Mouse (Mus musculus): ENCODE results near the gene Nmt1. TPM values are rescaled to one million over a fixed set of nuclear protein-coding genes. Genes with fewer than 3 reads are reported as not detected.

Nmt1 gene
- total RNA-seq, 2 experiments from 2014 or later: 57.6 to 62.7 TPM

- DNase-seq: no peak
Observed at GRCm38 (mm10) chr11:103005254-103005981, 22.6 kb upstream of the Nmt1 start.

GRCm38 (mm10) chr11:103006286-103007000 is 21.5 kb upstream of the Nmt1 start:
- DNase-seq: no peak

- no peak for DNase-seq
Observed at GRCm38 (mm10) chr11:103007001-103007340, 21.0 kb upstream of the Nmt1 start.

GRCm38 (mm10) chr11:103008558-103008957 is 19.4 kb upstream of the Nmt1 start:
- no peak for DNase-seq

- no peak for DNase-seq
Observed at GRCm38 (mm10) chr11:103009208-103009607, 18.8 kb upstream of the Nmt1 start.

GRCm38 (mm10) chr11:103010454-103011205 is 17.4 kb upstream of the Nmt1 start:
- DNase-seq: no peak

GRCm38 (mm10) chr11:103011206-103011497 is 16.8 kb upstream of the Nmt1 start:
- no peak for DNase-seq

- no peak for DNase-seq
Observed at GRCm38 (mm10) chr11:103015881-103016825, 11.8 kb upstream of the Nmt1 start.

GRCm38 (mm10) chr11:103016930-103017329 is 11.1 kb upstream of the Nmt1 start:
- peak; percentile 99 for DNase-seq

- no peak for DNase-seq
Observed at GRCm38 (mm10) chr11:103017661-103018060, 10.3 kb upstream of the Nmt1 start.

- no peak for DNase-seq
Observed at GRCm38 (mm10) chr11:103018860-103019259, 9.1 kb upstream of the Nmt1 start.

GRCm38 (mm10) chr11:103019325-103019724 is 8.7 kb upstream of the Nmt1 start:
- no peak for DNase-seq

- DNase-seq: no peak
Observed at GRCm38 (mm10) chr11:103020713-103021335, 7.2 kb upstream of the Nmt1 start.

GRCm38 (mm10) chr11:103023974-103024373 is 4.0 kb upstream of the Nmt1 start:
- no peak for DNase-seq

GRCm38 (mm10) chr11:103026901-103027300 is 1.1 kb upstream of the Nmt1 start:
- DNase-seq: no peak

GRCm38 (mm10) chr11:103027570-103028175 is 317 bp upstream of the Nmt1 start:
- no peak for DNase-seq

- DNase-seq: no peak
Observed at GRCm38 (mm10) chr11:103033030-103033429, 5.0 kb downstream of the Nmt1 start.

- no peak for DNase-seq
Observed at GRCm38 (mm10) chr11:103035007-103035406, 7.0 kb downstream of the Nmt1 start.

- DNase-seq: no peak
Observed at GRCm38 (mm10) chr11:103036881-103037465, 9.0 kb downstream of the Nmt1 start.

- no peak for DNase-seq
Observed at GRCm38 (mm10) chr11:103038037-103038436, 10.0 kb downstream of the Nmt1 start.

- DNase-seq: peak; percentile 39
Observed at GRCm38 (mm10) chr11:103042828-103043227, 14.8 kb downstream of the Nmt1 start.
